Comparison of ENCODE assay signal across 21 mouse cellular contexts in the genomic region with DNA sequence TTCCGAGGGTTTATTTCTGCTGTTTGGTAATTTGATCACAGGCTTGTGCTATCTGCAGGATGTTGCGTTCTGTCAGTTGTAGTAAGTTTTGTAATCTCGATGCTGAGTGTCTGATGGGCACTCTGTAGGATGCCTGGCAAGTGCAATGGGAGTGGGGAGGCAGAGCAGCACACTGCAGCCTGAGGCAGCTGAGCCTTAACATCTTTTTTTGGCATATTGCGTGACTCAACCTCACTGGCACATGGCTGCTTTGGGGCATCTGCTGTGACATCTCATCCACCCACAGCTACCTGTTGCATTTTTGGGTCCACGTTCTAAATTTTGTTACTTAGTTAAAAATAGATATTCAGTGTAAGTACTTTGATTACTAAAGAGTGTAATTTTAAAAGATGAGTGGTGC. TPM values are rescaled to one million over a fixed set of nuclear protein-coding genes. Genes with fewer than 3 reads are reported as not detected.
DNase-seq lines count a peak whose midpoint lies in the region; ATAC-seq lines count a peak whose summit lies in the region.
"Had no signal": no experiment of that assay in that cellular context is flagged by ENCODE, and none has a peak within 500 bp of the region (broad histone marks: within the 10 kb centered on the region; RNA-seq: fewer than 3 reads in every experiment).

No protein-coding gene starts in this region.

- peak; percentile 86 for DNase-seq in right cerebral cortex, adult 18-20 months
- DNase-seq in right cerebral cortex, postnatal 4 days = no peak
- peak; percentile 10 to 22 for DNase-seq in layer of hippocampus, postnatal 10 days (ENCODE audit: low spot score in 2 of 2)
- DNase-seq in left cerebral cortex, postnatal 25 days (ENCODE audit: low spot score in 2 of 2) = peak; percentile 59 to 94
- DNase-seq in embryonic facial prominence, embryonic 10.5 days (ENCODE audit: low spot score) = no peak
- no peak for DNase-seq in cerebellum, postnatal 14 days
- DNase-seq in heart, postnatal 36 days = no peak
- no peak for DNase-seq in midbrain, embryonic 11.5 days (ENCODE audit: low spot score, missing footprints)
- DNase-seq: cerebellum, adult 11 months; cerebellum, postnatal 36 days; heart, adult 18-20 months; lung, postnatal 14 days had no signal

- no peak for ATAC-seq in midbrain, embryonic 11.5 days (ENCODE audit: low FRiP score)
- ATAC-seq: intestine, embryonic 16.5 days; midbrain, embryonic 16.5 days had no signal

- no peak overlapping the region for H3K4me2 ChIP-seq in midbrain, embryonic 11.5 days
- H3K4me2 ChIP-seq: embryonic facial prominence, embryonic 12.5 days; hindbrain, embryonic 13.5 days; limb, embryonic 12.5 days; liver, embryonic 15.5 days; neural tube, embryonic 12.5 days had no signal

- H3K27ac ChIP-seq in embryonic facial prominence, embryonic 10.5 days (replicated peaks) = no peak overlapping the region
- no peak overlapping the region for H3K27ac ChIP-seq in midbrain, embryonic 11.5 days (ENCODE audit: low read depth, low read length)
- H3K27ac ChIP-seq: embryonic facial prominence, embryonic 12.5 days; hindbrain, embryonic 13.5 days; kidney, postnatal 0 days; limb, embryonic 12.5 days; liver, embryonic 15.5 days; neural tube, embryonic 12.5 days; stomach, postnatal 0 days had no signal

- no peaks in the 10 kb centered on the region for H3K27me3 ChIP-seq in embryonic facial prominence, embryonic 10.5 days (replicated peaks; ENCODE audit: low read depth, poor library complexity, severe bottlenecking)
- H3K27me3 ChIP-seq in midbrain, embryonic 11.5 days (ENCODE audit: control insufficient read depth, insufficient read depth, low read length) = no peaks in the 10 kb centered on the region
- H3K27me3 ChIP-seq: embryonic facial prominence, embryonic 12.5 days; hindbrain, embryonic 13.5 days; limb, embryonic 12.5 days; liver, embryonic 15.5 days; neural tube, embryonic 12.5 days had no signal

- peaks cover 17% of the 10 kb centered on the region for H3K36me3 ChIP-seq in embryonic facial prominence, embryonic 10.5 days (replicated peaks)
- no peaks in the 10 kb centered on the region for H3K36me3 ChIP-seq in midbrain, embryonic 11.5 days (ENCODE audit: control insufficient read depth, insufficient read depth, low read length)
- H3K36me3 ChIP-seq: embryonic facial prominence, embryonic 12.5 days had no signal

- no peak overlapping the region for H3K9ac ChIP-seq in midbrain, embryonic 11.5 days (ENCODE audit: low read length)
- H3K9ac ChIP-seq: embryonic facial prominence, embryonic 12.5 days; hindbrain, embryonic 13.5 days; limb, embryonic 12.5 days; liver, embryonic 15.5 days; neural tube, embryonic 12.5 days had no signal

- H3K9me3 ChIP-seq in embryonic facial prominence, embryonic 10.5 days = no peaks in the 10 kb centered on the region
- no peaks in the 10 kb centered on the region for H3K9me3 ChIP-seq in midbrain, embryonic 11.5 days (ENCODE audit: control insufficient read depth, low read length)
- H3K9me3 ChIP-seq: hindbrain, embryonic 13.5 days; limb, embryonic 12.5 days; liver, embryonic 15.5 days; neural tube, embryonic 12.5 days had no signal

- no peaks in the 10 kb centered on the region for H3K4me1 ChIP-seq in embryonic facial prominence, embryonic 10.5 days
- H3K4me1 ChIP-seq in midbrain, embryonic 11.5 days (ENCODE audit: control insufficient read depth, insufficient read depth, low read length) = no peaks in the 10 kb centered on the region
- H3K4me1 ChIP-seq: embryonic facial prominence, embryonic 12.5 days; hindbrain, embryonic 13.5 days; limb, embryonic 12.5 days; neural tube, embryonic 12.5 days had no signal

- intact Hi-C loops in left cerebral cortex, postnatal 25 days (cut with DNase I) = loop anchor here (5.0 kb wide), 1 partner anchor 42 kb away; no protein-coding TSS in a partner anchor
- intact Hi-C loops in heart, postnatal 36 days (cut with DNase I) = no loop called here

- no peak overlapping the region for H3K4me3 ChIP-seq in embryonic facial prominence, embryonic 10.5 days
- no peak overlapping the region for H3K4me3 ChIP-seq in midbrain, embryonic 11.5 days (ENCODE audit: low read depth, low read length)
- H3K4me3 ChIP-seq: embryonic facial prominence, embryonic 12.5 days; hindbrain, embryonic 13.5 days; limb, embryonic 12.5 days; liver, embryonic 15.5 days; neural tube, embryonic 12.5 days had no signal

- WGBS in embryonic facial prominence, embryonic 10.5 days = 90% methylated on average over 5 of the region's 5 CpGs
- 90% methylated on average over 5 of the region's 5 CpGs for WGBS in midbrain, embryonic 11.5 days

RNA-seq across cellular contexts. Expression of gene Babam2, which starts 7.5 kb away (rescaled TPM):
- total RNA-seq in layer of hippocampus, postnatal 10 days (2021) = 10 to 100 TPM; 39.5 to 41.2 TPM
- 10 to 100 TPM; 40.0 to 41.8 TPM for total RNA-seq in left cerebral cortex, postnatal 25 days (2021)
- polyA plus RNA-seq in embryonic facial prominence, embryonic 10.5 days (2016; fragmentation: Nextera tagmentation; extraction: Ambion mirVana) = 47.0 and 51.7 TPM in 2 replicates
- 10 to 100 TPM; 31.6 to 37.3 TPM for total RNA-seq in heart, postnatal 36 days (2021)
- polyA plus RNA-seq in midbrain, embryonic 11.5 days (2014; fragmentation: Nextera tagmentation; extraction: Ambion mirVana) = 45.9 and 50.6 TPM in 2 replicates

RNA-seq across cellular contexts. Expression of gene Rbks, which starts 7.5 kb away (rescaled TPM):
- total RNA-seq in layer of hippocampus, postnatal 10 days (2021) = 1 to 10 TPM; 2.7 TPM
- total RNA-seq in left cerebral cortex, postnatal 25 days (2021) = 1 to 10 TPM; 3.0 to 3.3 TPM
- 4.1 and 4.9 TPM in 2 replicates for polyA plus RNA-seq in embryonic facial prominence, embryonic 10.5 days (2016; fragmentation: Nextera tagmentation; extraction: Ambion mirVana)
- total RNA-seq in heart, postnatal 36 days (2021) = 1 to 10 TPM; 3.2 to 3.4 TPM
- 2.8 and 3.3 TPM in 2 replicates for polyA plus RNA-seq in midbrain, embryonic 11.5 days (2014; fragmentation: Nextera tagmentation; extraction: Ambion mirVana)

Comparison
In these comparisons a context has a peak if more than half of its experiments do, and no peak if none do; other contexts are left out.
1. DNase-seq: peak in right cerebral cortex, adult 18-20 months (single experiment), layer of hippocampus, postnatal 10 days (2 of 2) and left cerebral cortex, postnatal 25 days (2 of 2); none in right cerebral cortex, postnatal 4 days (single experiment), embryonic facial prominence, embryonic 10.5 days (single experiment), cerebellum, postnatal 14 days (0 of 2), heart, postnatal 36 days (0 of 2) and midbrain, embryonic 11.5 days (single experiment).